Mouse (Mus musculus) hindbrain, embryonic 10.5 days (tissue): ENCODE measurements around the gene Dnah2. TPM values are rescaled to one million over a fixed set of nuclear protein-coding genes. Genes with fewer than 3 reads are reported as not detected.
"Not testable (repeated sequence)": the region's sequence is repeated elsewhere in the genome, so short reads cannot be mapped to it uniquely, and the experiment has no call there.

Source experiments
- DNase-seq: peaks from one replicate; pipeline ENCODE4 v3.0.0-alpha.2; 2017; ENCODE audit warnings: low spot score
- H3K27ac ChIP-seq: fragments of 300-500 bp; sonication (generic); 2 replicates; pipeline ENCODE4 v1.5.1; 2016; ENCODE audit warnings: mild to moderate bottlenecking, moderate library complexity
- H3K27me3 ChIP-seq: fragments of 300-500 bp; sonication (generic); 2 replicates; pipeline ENCODE4 v1.6.1; 2016; ENCODE audit warnings: mild to moderate bottlenecking; ENCODE audit not compliant: poor library complexity, insufficient read depth, severe bottlenecking
- H3K36me3 ChIP-seq: fragments of 300-500 bp; sonication (generic); 2 replicates; pipeline ENCODE4 v1.6.1; 2016; ENCODE audit warnings: mild to moderate bottlenecking, moderate library complexity
- H3K4me1 ChIP-seq: fragments of 300-500 bp; sonication (generic); replicated peaks from 2 replicates; pipeline ENCODE4 v1.6.1; 2016; ENCODE audit warnings: mild to moderate bottlenecking
- H3K4me3 ChIP-seq: fragments of 300-500 bp; sonication (generic); 2 replicates; pipeline ENCODE4 v1.5.1; 2016; ENCODE audit warnings: mild to moderate bottlenecking, moderate library complexity
- H3K9me3 ChIP-seq: fragments of 300-500 bp; sonication (generic); 2 replicates; pipeline ENCODE4 v1.6.1; 2016; ENCODE audit warnings: mild to moderate bottlenecking, moderate library complexity
- WGBS: fragments of 180-500 bp; shearing (Covaris S2); methylation state at CpG from one replicate; pipeline ENCODE4 v1.1.7; 2016; 5-methylcytosine and 5-hydroxymethylcytosine counted together
- polyA plus RNA-seq: library from polyadenylated mRNA; unstranded; fragments of >200 nt; fragmentation: Nextera tagmentation; extraction: Ambion mirVana; gene quantifications from 2 replicates; pipeline ENCODE4 v1.2.1, GENCODE M21; 2016

Dnah2 gene
- polyA plus RNA-seq, 1 experiment from 2014 or later = 2.6 TPM

DNA sequence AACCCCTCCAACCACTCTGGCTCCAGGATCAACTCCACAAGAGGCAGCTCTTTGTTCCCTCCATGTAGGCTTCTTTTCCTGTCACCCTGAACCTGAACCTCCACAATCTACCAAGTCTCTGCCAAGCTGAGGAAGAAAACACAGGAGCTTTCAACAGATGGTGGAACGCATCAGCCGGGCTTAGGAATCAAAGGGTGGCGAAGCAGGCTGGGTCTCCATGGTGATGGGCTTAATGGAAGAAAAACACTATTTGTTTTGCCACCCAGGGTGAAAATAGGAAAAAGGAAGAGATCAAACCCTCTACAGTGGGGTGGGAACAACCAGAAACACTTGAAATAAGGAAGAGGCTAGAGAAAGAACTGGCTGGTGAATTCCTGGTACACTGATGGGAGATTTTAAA lies 5.3 kb downstream of the Dnah2 start:
- no peak for DNase-seq
- peaks cover 51% of the 10 kb centered on the region for H3K4me1 ChIP-seq

DNA sequence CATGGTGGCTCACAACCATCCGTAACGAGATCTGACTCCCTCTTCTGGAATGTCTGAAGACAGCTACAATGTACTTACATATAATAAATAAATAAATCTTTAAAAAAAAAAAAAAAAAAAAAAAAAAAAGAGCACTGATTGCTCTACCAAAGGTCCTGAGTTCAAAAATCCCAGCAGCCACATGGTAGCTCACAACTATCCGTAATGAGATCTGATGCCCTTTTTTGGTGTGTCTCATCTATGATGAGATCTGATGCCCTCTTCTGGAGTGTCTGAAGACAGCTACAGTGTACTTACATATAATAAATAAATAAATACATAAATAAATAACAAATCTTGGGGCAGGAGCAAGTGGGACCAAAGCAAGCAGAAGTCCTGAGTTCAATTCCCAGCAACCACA lies 7.2 kb downstream of the Dnah2 start:
- not testable (repeated sequence) for H3K9me3 ChIP-seq, H3K36me3 ChIP-seq, H3K27me3 ChIP-seq, H3K4me3 ChIP-seq, H3K27ac ChIP-seq, DNase-seq
- WGBS = 85% methylated on average over 2 of the region's 3 CpGs
- peaks cover 32% of the 10 kb centered on the region for H3K4me1 ChIP-seq

More for the DNA sequence above, 5.3 kb downstream of the Dnah2 start:
- Histone ChIP-seq H3K36me3 (no peaks in the 10 kb centered on the region), H3K27ac (peak overlapping the region; percentile 60), H3K9me3 (no peaks in the 10 kb centered on the region), H3K27me3 (peaks cover 5% of the 10 kb centered on the region; the same call in 1 of the 2 replicates), H3K4me3 (0 out of 2 replicates have a peak overlapping the region, but pooled peaks have one; percentile 18)
- WGBS = 23% methylated on average over 3 of the region's 3 CpGs

DNA sequence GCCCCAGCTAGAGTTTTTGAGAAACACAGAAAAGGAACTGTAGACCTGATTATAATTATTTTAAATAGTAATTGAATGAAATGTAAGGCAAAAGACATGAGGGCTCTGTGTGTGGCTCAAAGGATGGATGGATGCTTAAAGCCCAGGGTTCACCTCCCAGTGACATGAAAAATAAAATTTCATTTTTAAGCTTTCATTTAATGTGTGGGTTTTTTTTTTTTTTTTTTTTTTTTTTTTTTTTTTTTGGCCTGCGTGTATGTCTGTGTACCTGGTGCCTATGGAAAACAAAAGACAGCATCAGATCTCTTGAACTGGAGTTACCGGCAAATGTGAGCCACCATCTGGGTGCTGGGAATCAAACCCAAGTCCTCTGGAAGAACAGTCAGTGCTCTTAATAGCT lies 8.2 kb downstream of the Dnah2 start:
- WGBS = 95% methylated on average over 2 of the region's 2 CpGs
- Histone ChIP-seq H3K27me3 (no peaks in the 10 kb centered on the region), H3K4me3 (no peak overlapping the region), H3K27ac (no peak overlapping the region), H3K4me1 (peaks cover 22% of the 10 kb centered on the region), H3K9me3 (no peaks in the 10 kb centered on the region), H3K36me3 (no peaks in the 10 kb centered on the region)
- no peak for DNase-seq

DNA sequence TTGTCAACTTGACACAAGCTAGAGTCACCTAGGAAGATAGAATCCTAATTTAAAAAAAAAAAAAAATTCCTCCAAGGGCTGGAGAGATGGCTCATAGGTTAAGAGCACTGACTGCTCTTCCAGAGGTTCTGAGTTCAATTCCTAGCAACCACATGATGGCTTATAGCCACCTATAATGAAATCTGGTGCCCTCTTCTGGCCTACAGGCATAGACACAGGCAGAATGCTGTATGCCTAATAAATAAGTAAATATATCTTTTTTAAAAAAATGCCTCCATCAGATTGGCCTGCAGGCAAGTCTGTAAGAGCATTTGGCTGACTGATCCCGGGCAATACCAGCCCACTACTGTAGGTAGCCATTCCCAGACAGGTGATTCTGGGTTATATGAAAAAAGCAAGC lies 13.9 kb downstream of the Dnah2 start:
- Histone ChIP-seq H3K4me3 (no peak overlapping the region), H3K36me3 (no peaks in the 10 kb centered on the region), H3K27ac (no peak overlapping the region), H3K4me1 (no peaks in the 10 kb centered on the region), H3K9me3 (no peaks in the 10 kb centered on the region), H3K27me3 (no peaks in the 10 kb centered on the region)
- 70% methylated on average over 1 of the region's 1 CpGs for WGBS
- no peak for DNase-seq

DNA sequence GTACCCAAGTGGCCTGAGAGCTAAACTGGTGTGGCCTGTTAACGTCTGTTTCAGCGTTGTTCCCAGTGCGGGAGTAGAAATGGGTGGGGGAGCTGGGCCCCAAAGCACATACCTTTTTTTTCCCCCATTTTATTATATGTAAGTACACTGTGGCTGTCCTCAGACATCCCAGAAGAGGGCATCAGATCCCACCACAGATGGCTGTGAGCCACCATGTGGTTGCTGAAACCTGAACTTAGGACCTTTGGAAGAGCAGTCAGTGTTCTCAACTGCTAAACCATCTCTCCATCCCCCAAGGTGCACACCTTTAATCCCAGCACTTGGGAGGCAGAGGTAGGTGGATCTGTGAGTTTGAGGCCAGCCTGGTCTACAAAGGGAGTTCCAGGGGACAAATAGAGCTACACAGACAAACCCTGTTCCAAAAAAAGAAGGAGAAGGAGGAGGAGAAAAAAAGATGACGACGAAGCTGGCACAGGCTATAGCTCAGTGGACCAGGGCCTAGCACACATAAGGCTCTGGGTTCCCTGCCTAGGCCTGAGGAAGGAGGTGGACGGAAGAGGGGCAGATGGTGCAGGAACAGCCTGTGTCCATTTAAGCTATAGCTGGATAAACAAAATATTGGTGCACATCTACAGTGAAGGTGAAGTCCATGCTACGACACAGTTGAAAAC lies 16.3 kb downstream of the Dnah2 start:
- 85% methylated on average over 7 of the region's 7 CpGs for WGBS
- Histone ChIP-seq H3K36me3 (no peaks in the 10 kb centered on the region; the same call in 1 of the 2 replicates), H3K9me3 (no peaks in the 10 kb centered on the region), H3K27ac (no peak overlapping the region), H3K4me3 (no peak overlapping the region), H3K4me1 (peaks cover 5% of the 10 kb centered on the region), H3K27me3 (peaks cover 4% of the 10 kb centered on the region; the same call in 1 of the 2 replicates)
- DNase-seq = no peak

DNA sequence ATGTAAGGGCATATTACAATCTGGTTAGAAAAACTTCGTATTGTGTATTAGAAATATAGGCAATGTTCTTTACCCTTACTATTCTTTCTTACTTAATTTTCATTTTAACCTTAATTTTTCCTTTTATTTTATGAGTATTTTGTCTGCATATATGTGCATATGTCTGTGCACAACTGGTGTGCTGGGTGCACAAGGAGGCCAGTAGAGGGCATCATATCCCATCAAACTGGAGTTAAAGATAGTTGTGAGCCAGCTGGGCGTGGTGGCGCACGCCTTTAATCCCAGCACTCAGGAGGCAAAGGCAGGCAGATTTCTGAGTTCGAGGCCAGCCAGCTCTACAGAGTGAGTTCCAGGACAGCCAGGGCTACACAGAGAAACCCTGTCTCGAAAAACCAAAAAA lies 18.2 kb downstream of the Dnah2 start:
- H3K27ac ChIP-seq, H3K27me3 ChIP-seq, H3K4me3 ChIP-seq, H3K36me3 ChIP-seq, DNase-seq, H3K9me3 ChIP-seq: not testable (repeated sequence)
- H3K4me1 ChIP-seq = peaks cover 22% of the 10 kb centered on the region
- 85% methylated on average over 6 of the region's 6 CpGs for WGBS

DNA sequence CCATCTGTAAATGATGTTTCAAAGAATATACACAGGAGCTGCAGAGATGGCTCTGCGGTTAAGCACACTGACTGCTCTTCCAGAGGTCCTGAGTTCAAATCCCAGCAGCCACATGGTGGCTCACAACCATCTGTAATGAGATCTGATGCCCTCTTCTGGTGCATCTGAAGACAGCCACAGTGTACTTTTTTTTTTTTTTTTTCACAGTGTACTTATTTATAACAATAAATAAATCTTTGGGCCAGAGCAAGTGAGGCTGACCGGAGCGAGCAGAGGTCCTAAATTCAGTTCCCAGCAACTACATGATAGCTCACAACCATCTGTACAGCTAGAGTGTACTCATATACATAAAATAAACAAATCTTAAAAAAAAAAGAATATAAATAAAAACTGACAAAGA lies 18.6 kb downstream of the Dnah2 start:
- not testable (repeated sequence) for H3K27me3 ChIP-seq, H3K9me3 ChIP-seq, H3K27ac ChIP-seq, DNase-seq, H3K36me3 ChIP-seq, H3K4me3 ChIP-seq
- 97% methylated on average over 3 of the region's 3 CpGs for WGBS
- peaks cover 22% of the 10 kb centered on the region for H3K4me1 ChIP-seq

DNA sequence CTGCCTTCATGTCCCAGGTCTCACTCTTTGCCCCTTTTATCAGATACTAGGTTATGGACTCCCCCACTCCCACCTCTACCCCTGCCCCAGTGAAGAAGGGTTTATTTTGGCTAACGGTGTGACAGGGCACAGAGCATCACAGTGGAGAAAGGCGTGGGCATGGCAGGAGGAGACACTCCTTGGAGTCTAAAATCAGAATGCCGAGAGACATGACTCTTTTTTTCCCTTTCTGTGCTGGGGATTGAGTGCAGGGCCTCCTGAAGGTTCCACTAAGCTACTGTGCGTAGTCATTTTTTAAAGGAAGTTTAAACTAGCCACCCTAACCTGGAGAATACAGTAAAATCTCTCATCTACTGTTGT lies 20.9 kb downstream of the Dnah2 start:
- peak overlapping the region; percentile 94 for H3K27ac ChIP-seq

DNA sequence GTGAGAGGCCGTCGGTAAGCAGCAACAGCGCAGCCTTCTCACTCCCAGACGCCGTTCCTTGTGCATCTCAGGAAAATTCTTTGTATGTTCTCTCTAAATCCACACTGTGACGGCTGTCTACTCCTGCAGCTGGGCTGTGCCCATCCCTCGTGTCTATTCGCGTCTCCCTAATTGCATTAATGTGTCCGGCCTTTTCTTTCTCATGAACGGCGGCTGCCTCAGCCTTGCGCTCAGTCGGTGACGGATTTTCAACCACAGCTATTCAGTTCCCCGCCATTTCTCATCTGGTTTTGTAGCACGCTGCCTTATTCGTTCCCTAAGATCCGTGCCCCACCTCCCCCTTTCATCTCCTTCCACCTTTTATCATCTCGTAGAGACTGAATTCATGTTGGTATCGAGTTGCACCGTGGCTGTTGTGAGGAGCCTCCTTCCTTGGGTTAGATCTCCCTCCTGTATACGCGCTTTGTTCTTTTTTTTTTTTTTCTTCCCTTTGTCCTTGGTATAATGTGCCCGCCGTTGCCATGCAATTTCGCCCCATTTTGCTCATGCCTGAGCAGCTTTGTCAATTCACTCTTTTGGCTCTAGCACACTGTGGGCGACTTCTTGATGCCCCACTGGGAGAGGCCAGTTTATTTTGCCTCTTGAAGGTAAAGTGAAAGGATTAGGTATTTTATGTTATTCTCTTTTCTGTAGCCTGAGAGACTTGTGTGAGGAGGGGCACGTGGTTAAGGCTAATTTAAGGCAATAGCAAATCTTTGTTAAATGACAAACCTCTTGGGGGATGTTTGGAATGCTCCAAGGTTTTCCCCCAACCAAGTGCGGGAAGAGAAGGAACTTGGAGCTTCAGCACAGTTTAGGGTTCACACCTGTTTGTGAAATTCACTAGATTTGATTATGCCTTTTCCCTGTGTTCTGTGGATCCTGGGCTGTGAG lies 21.5 kb downstream of the Dnah2 start:
- peak; percentile 78 for DNase-seq
- H3K4me1 ChIP-seq = peaks cover 22% of the 10 kb centered on the region
- peaks cover 4% of the 10 kb centered on the region; the same call in 1 of the 2 replicates for H3K27me3 ChIP-seq
- peak overlapping the region; percentile 94 for H3K27ac ChIP-seq
- H3K36me3 ChIP-seq = no peaks in the 10 kb centered on the region; the same call in 1 of the 2 replicates
- peak overlapping the region; percentile 48 for H3K4me3 ChIP-seq
- H3K9me3 ChIP-seq = no peaks in the 10 kb centered on the region
- WGBS = 6% methylated on average over 30 of the region's 30 CpGs

More for the DNA sequence above, 20.9 kb downstream of the Dnah2 start:
- H3K9me3 ChIP-seq = no peaks in the 10 kb centered on the region
- DNase-seq = no peak
- H3K4me3 ChIP-seq = peak overlapping the region; percentile 48; the same call in 1 of the 2 replicates
- 69% methylated on average over 4 of the region's 4 CpGs for WGBS
- H3K36me3 ChIP-seq = no peaks in the 10 kb centered on the region; the same call in 1 of the 2 replicates
- peaks cover 4% of the 10 kb centered on the region; the same call in 1 of the 2 replicates for H3K27me3 ChIP-seq
- H3K4me1 ChIP-seq = peaks cover 22% of the 10 kb centered on the region

DNA sequence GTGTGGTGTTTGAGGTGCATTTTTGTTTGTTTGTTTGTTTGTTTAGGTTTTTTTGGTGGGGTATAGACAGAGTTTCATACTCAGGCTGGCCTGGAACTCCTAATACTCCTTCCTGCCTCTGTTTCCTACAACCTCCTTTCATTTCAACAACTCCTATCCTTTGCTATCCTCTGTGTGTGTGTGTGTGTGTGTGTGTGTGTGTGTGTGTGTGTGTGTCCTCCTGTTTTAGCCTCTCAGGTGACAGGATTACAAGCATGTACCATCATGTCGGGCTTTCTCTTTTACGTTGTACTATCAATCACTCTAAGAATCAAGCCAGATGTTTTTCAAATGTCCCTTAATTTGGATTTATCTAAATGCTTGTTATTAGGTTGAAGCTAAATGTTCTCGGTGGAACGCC lies 22.3 kb downstream of the Dnah2 start:
- peak overlapping the region; percentile 94 for H3K27ac ChIP-seq
- no peaks in the 10 kb centered on the region for H3K9me3 ChIP-seq
- H3K27me3 ChIP-seq = peaks cover 4% of the 10 kb centered on the region; the same call in 1 of the 2 replicates
- DNase-seq = no peak
- H3K36me3 ChIP-seq = no peaks in the 10 kb centered on the region; the same call in 1 of the 2 replicates
- H3K4me3 ChIP-seq = peak overlapping the region; percentile 48
- WGBS = 47% methylated on average over 4 of the region's 4 CpGs
- H3K4me1 ChIP-seq = peaks cover 22% of the 10 kb centered on the region

DNA sequence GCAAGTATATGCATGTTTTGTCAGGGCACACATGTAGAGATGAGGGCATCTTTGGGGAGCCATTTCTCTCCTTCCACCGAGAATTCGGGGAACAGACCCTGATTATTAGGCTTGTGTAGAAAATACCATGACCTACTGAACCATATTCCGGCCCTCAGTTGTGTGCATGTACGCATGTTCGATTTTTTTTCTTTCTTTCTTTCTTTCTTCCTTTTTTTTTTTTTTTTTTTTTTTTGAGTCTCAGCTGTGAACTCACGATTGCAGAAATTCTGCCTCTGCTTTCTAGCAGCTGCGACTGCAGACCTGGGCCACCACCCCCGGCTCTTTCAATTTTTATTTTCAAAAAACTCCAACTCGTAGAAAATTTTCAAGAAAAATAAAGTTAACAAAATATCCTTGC lies 23.2 kb downstream of the Dnah2 start:
- no peak for DNase-seq
- H3K4me3 ChIP-seq = no peak overlapping the region
- peaks cover 4% of the 10 kb centered on the region; the same call in 1 of the 2 replicates for H3K27me3 ChIP-seq
- no peaks in the 10 kb centered on the region for H3K9me3 ChIP-seq
- H3K36me3 ChIP-seq = no peaks in the 10 kb centered on the region; the same call in 1 of the 2 replicates
- WGBS = 90% methylated on average over 9 of the region's 9 CpGs
- H3K4me1 ChIP-seq = peaks cover 26% of the 10 kb centered on the region
- H3K27ac ChIP-seq = peak overlapping the region; percentile 94

DNA sequence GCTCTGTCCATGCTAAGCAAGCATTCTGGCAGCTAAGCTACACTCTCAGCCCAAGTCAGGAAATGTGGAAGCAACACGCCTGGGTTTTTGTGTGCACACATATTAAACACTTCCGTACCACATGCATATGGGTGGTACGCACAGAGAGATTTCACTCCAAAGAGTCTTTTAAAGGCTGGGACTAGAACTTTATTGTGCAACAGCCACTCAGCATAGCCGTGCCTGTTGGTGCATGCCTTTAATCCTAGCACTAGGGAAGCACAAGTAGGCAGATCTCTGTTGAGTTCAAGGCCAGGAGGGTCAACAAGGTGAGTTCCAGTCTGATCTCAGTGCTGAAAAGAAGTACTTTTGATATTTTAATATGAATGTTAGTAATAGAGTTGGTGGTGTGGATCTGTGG lies 25.3 kb downstream of the Dnah2 start:
- WGBS = 94% methylated on average over 4 of the region's 4 CpGs
- Histone ChIP-seq H3K9me3 (no peaks in the 10 kb centered on the region), H3K4me1 (peaks cover 28% of the 10 kb centered on the region), H3K27ac (no peak overlapping the region), H3K27me3 (peaks cover 4% of the 10 kb centered on the region; the same call in 1 of the 2 replicates), H3K4me3 (no peak overlapping the region), H3K36me3 (no peaks in the 10 kb centered on the region)
- no peak for DNase-seq
